In the genomic region with DNA sequence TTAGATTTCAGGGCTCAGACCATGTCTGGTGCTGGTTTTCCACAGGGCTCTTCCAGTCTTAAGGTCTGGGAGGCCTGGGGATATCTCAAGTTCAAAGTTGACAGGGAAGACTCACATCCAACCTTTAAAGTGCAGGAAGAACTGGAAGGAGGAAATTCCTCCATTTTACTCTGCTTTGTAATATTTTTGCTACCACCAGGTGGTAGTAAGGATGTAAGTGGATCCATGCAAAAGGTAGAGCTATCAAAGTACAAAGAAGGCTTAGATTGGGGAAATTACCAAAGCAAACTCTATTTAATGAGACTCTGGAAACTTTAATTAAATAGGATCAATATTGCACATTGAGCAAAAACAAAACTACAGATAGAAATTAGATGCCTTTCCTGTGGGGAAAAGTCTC, we compare ENCODE assay signal across 18 mouse cellular contexts.
A peak's percentile ranks its signal among the peaks of the same experiment; 100 is the strongest.
DNase-seq lines count a peak whose midpoint lies in the region; TF ChIP-seq lines count a peak whose summit lies in the region.
"Had no signal": no experiment of that assay in that cellular context is flagged by ENCODE, and none has a peak within 500 bp of the region (broad histone marks: within the 10 kb centered on the region; RNA-seq: fewer than 3 reads in every experiment).

No protein-coding gene starts in this region.

- H3K27ac ChIP-seq in gastrocnemius, adult 2 months, result no peak overlapping the region
- no peak overlapping the region for H3K27ac ChIP-seq in left cerebral cortex, adult 2 months
- H3K27ac ChIP-seq in CH12.LX (ENCODE audit: insufficient read depth, low read depth), result no peak overlapping the region
- H3K27ac ChIP-seq: forebrain, embryonic 13.5 days; heart, embryonic 13.5 days; kidney, embryonic 15.5 days; limb, embryonic 13.5 days; midbrain, embryonic 15.5 days had no signal

- peak; percentile 54 for TF ChIP-seq RAD21 in CH12.LX (IDR thresholded peaks at IDR 0.05; ENCODE audit: low read depth, low read length)

- no peak overlapping the region for H3K4me3 ChIP-seq in gastrocnemius, adult 2 months
- H3K4me3 ChIP-seq in left cerebral cortex, adult 2 months, result no peak overlapping the region
- H3K4me3 ChIP-seq in CH12.LX (replicated peaks in 1 of 3; ENCODE audit: low read depth in 2 of 3, low read length in 2 of 3, poor library complexity in 1 of 3), result no peak overlapping the region
- H3K4me3 ChIP-seq: forebrain, embryonic 13.5 days; heart, embryonic 13.5 days; kidney, embryonic 15.5 days; limb, embryonic 13.5 days; midbrain, embryonic 15.5 days had no signal

- H3K4me2 ChIP-seq in CH12.LX (ENCODE audit: insufficient read depth, low read depth, poor library complexity, severe bottlenecking), result no peak overlapping the region
- H3K4me2 ChIP-seq: forebrain, embryonic 13.5 days; heart, embryonic 13.5 days; kidney, embryonic 15.5 days; limb, embryonic 13.5 days; midbrain, embryonic 15.5 days had no signal

- peak; percentile 26 for TF ChIP-seq CTCF in gastrocnemius, adult 2 months (IDR thresholded peaks at IDR 0.05)
- peak; percentile 38 for TF ChIP-seq CTCF in left cerebral cortex, adult 2 months (IDR thresholded peaks at IDR 0.05)
- peak in 1 of 2 experiments; percentile 51; a peak in 2 of 4 replicates for TF ChIP-seq CTCF in CH12.LX (conservative IDR thresholded peaks at IDR 0.05 in 1 of 2, IDR thresholded peaks at IDR 0.05 in 1 of 2; ENCODE audit: low read depth in 2 of 2, low read length in 2 of 2)

- in situ Hi-C loops in CH12.LX (cut with MboI; ENCODE audit: low pct_ligation_motif_present, low pct_unique_long_range_greater_than_20kb, low sequenced_read_pairs), result loop anchor here (25.0 kb wide), 1 partner anchor 468 kb away; no protein-coding TSS in a partner anchor

- H3K4me1 ChIP-seq in CH12.LX (ENCODE audit: control insufficient read depth in 1 of 2, insufficient read depth in 2 of 2), result no peaks in the 10 kb centered on the region
- H3K4me1 ChIP-seq: forebrain, embryonic 13.5 days; heart, embryonic 13.5 days; kidney, embryonic 15.5 days; limb, embryonic 13.5 days; midbrain, embryonic 15.5 days had no signal

- H3K9ac ChIP-seq in CH12.LX (ENCODE audit: insufficient read depth, low read depth), result no peak overlapping the region
- H3K9ac ChIP-seq: forebrain, embryonic 13.5 days; heart, embryonic 13.5 days; kidney, embryonic 15.5 days; limb, embryonic 13.5 days; midbrain, embryonic 15.5 days had no signal

- no peak for DNase-seq in gastrocnemius, adult 2 months
- DNase-seq in gastrocnemius, postnatal 4 days (ENCODE audit: low spot score in 2 of 2), result no peak
- DNase-seq in left cerebral cortex, adult 2 months (ENCODE audit: extremely low spot score in 1 of 2, low spot score in 2 of 2), result no peak
- no peak for DNase-seq in left cerebral cortex, postnatal 36 days (ENCODE audit: low spot score in 2 of 2)
- DNase-seq in CH12.LX (ENCODE audit: extremely low read depth) (no peak), ZHBTc4 (ENCODE audit: low read depth, low spot score) (peak; percentile 6)
- no peak for DNase-seq in cerebellum, adult 9-10 months
- DNase-seq: adrenal gland, postnatal 10 days; cerebellum, adult 11-12 months; heart, postnatal 4 days; lung, adult 18-20 months; retina, postnatal 1 day had no signal

- dilution Hi-C loops in CH12.LX (cut with MboI; ENCODE audit: extremely low pct_ligation_motif_present, extremely low pct_unique_long_range_greater_than_20kb, low sequenced_read_pairs), result no loop called here

- TF ChIP-seq EP300 in CH12.LX (IDR thresholded peaks at IDR 0.05; ENCODE audit: low read length), result no peak

- no peaks in the 10 kb centered on the region for H3K36me3 ChIP-seq in CH12.LX (replicated peaks in 1 of 2; ENCODE audit: control insufficient read depth in 1 of 2, insufficient read depth in 1 of 2, low read length in 1 of 2)
- H3K36me3 ChIP-seq: G1E; heart, embryonic 13.5 days; kidney, embryonic 15.5 days; limb, embryonic 13.5 days; midbrain, embryonic 15.5 days had no signal

- H3K79me2 ChIP-seq in CH12.LX (replicated peaks; ENCODE audit: control insufficient read depth, extremely low read depth, insufficient read depth, poor library complexity, severe bottlenecking), result no peaks in the 10 kb centered on the region

- TF ChIP-seq POLR2A in CH12.LX (IDR thresholded peaks at IDR 0.05; ENCODE audit: low read depth, low read length), result no peak

- no peaks in the 10 kb centered on the region for H3K9me3 ChIP-seq in CH12.LX (replicated peaks; ENCODE audit: low read length)
- H3K9me3 ChIP-seq: forebrain, embryonic 13.5 days; heart, embryonic 13.5 days; kidney, embryonic 15.5 days; limb, embryonic 13.5 days; midbrain, embryonic 15.5 days had no signal

- H3K27me3 ChIP-seq in CH12.LX (replicated peaks), result no peaks in the 10 kb centered on the region
- H3K27me3 ChIP-seq: forebrain, embryonic 13.5 days; heart, embryonic 13.5 days; kidney, embryonic 15.5 days; limb, embryonic 13.5 days; midbrain, embryonic 15.5 days had no signal

- intact Hi-C loops in gastrocnemius, adult 2 months (cut with DNase I), result no loop called here
- intact Hi-C loops in left cerebral cortex, adult 2 months (cut with DNase I), result loop anchor here (2.0 kb wide), 1 partner anchor 203 kb away; no protein-coding TSS in a partner anchor
- intact Hi-C loops in left cerebral cortex, postnatal 36 days (cut with DNase I), result loop anchor here (10.0 kb wide), 1 partner anchor 205 kb away; no protein-coding TSS in a partner anchor

TF ChIP-seq in CH12.LX, 34 proteins besides CTCF, POLR2A, EP300 and RAD21:
- no peak for TF ChIP-seq JUND (conservative IDR thresholded peaks at IDR 0.05; ENCODE audit: low read depth, low read length)
- no peak for TF ChIP-seq BHLHE40 (IDR thresholded peaks at IDR 0.05; ENCODE audit: low read depth, low read length)
- TF ChIP-seq MEF2A (IDR thresholded peaks at IDR 0.05; ENCODE audit: borderline replicate concordance, low read depth, low read length), result no peak
- peak; percentile 56 for TF ChIP-seq SMC3 (IDR thresholded peaks at IDR 0.05; ENCODE audit: low read depth, low read length)
- TF ChIP-seq USF2 (conservative IDR thresholded peaks at IDR 0.05; ENCODE audit: low read depth, low read length), result no peak
- TF ChIP-seq SIN3A (IDR thresholded peaks at IDR 0.05; ENCODE audit: low read length), result no peak
TF ChIP-seq in CH12.LX: peak in this region for 1.
